19 mouse cellular contexts compared by ENCODE assay signal in genomic region chr9:76321589-76321988, GRCm38 (mm10). TPM values are rescaled to one million over a fixed set of nuclear protein-coding genes. Genes with fewer than 3 reads are reported as not detected.
DNase-seq lines count a peak whose midpoint lies in the region; ATAC-seq and TF ChIP-seq lines count a peak whose summit lies in the region.
"Had no signal": no experiment of that assay in that cellular context is flagged by ENCODE, and none has a peak within 500 bp of the region (broad histone marks: within the 10 kb centered on the region; RNA-seq: fewer than 3 reads in every experiment).

No protein-coding gene starts in this region.

- H3K27ac ChIP-seq in forebrain, embryonic 13.5 days: no peak overlapping the region
- no peak overlapping the region for H3K27ac ChIP-seq in forebrain, embryonic 11.5 days (ENCODE audit: low read depth, low read length)
- no peak overlapping the region for H3K27ac ChIP-seq in left cerebral cortex, adult 2 months
- H3K27ac ChIP-seq in forebrain, embryonic 16.5 days (ENCODE audit: low read length): no peak overlapping the region
- H3K27ac ChIP-seq in midbrain, postnatal 0 days (ENCODE audit: low read depth, low read length): no peak overlapping the region

- no peaks in the 10 kb centered on the region for H3K36me3 ChIP-seq in forebrain, embryonic 13.5 days (ENCODE audit: poor library complexity, severe bottlenecking)
- H3K36me3 ChIP-seq in forebrain, embryonic 11.5 days (ENCODE audit: control insufficient read depth, insufficient read depth, low read length): no peaks in the 10 kb centered on the region
- H3K36me3 ChIP-seq in forebrain, embryonic 16.5 days (ENCODE audit: control insufficient read depth, insufficient read depth): no peaks in the 10 kb centered on the region
- H3K36me3 ChIP-seq in midbrain, postnatal 0 days (ENCODE audit: insufficient read depth, low read length): no peaks in the 10 kb centered on the region

- H3K9ac ChIP-seq in forebrain, embryonic 13.5 days: no peak overlapping the region
- H3K9ac ChIP-seq in forebrain, embryonic 11.5 days (ENCODE audit: low read length): no peak overlapping the region
- H3K9ac ChIP-seq in forebrain, embryonic 16.5 days (replicated peaks; ENCODE audit: low read depth, low read length): no peak overlapping the region
- H3K9ac ChIP-seq in midbrain, postnatal 0 days (replicated peaks; ENCODE audit: low read length, poor library complexity, severe bottlenecking): peak overlapping the region; percentile 51; the same call in 1 of the 2 replicates

- peaks cover 10% of the 10 kb centered on the region for H3K4me1 ChIP-seq in forebrain, embryonic 13.5 days
- H3K4me1 ChIP-seq in forebrain, embryonic 11.5 days (replicated peaks; ENCODE audit: control insufficient read depth, insufficient read depth, low read length): no peaks in the 10 kb centered on the region
- H3K4me1 ChIP-seq in forebrain, embryonic 16.5 days (replicated peaks; ENCODE audit: control insufficient read depth, insufficient read depth, low read length): peaks cover 8% of the 10 kb centered on the region
- peaks cover 3% of the 10 kb centered on the region; the same call in 1 of the 2 replicates for H3K4me1 ChIP-seq in midbrain, postnatal 0 days (ENCODE audit: insufficient read depth, low read length)

- 92% methylated on average over 4 of the region's 4 CpGs for WGBS in forebrain, embryonic 13.5 days
- 88% methylated on average over 4 of the region's 4 CpGs for WGBS in forebrain, embryonic 11.5 days
- 87% methylated on average over 4 of the region's 4 CpGs for WGBS in forebrain, embryonic 16.5 days
- WGBS in midbrain, postnatal 0 days: 73% methylated on average over 4 of the region's 4 CpGs

- intact Hi-C loops in left cerebral cortex, adult 2 months (cut with DNase I): no loop called here
- intact Hi-C loops in left cerebral cortex, postnatal 36 days (cut with DNase I): no loop called here

- TF ChIP-seq CTCF in left cerebral cortex, adult 2 months (IDR thresholded peaks at IDR 0.05): no peak
- no peak for TF ChIP-seq CTCF in midbrain, postnatal 0 days (IDR thresholded peaks at IDR 0.05)

- H3K4me3 ChIP-seq in forebrain, embryonic 13.5 days: no peak overlapping the region
- no peak overlapping the region for H3K4me3 ChIP-seq in forebrain, embryonic 11.5 days (ENCODE audit: low read depth, low read length)
- H3K4me3 ChIP-seq in left cerebral cortex, adult 2 months: peak overlapping the region; percentile 51; the same call in 1 of the 2 replicates
- H3K4me3 ChIP-seq in forebrain, embryonic 16.5 days (replicated peaks; ENCODE audit: low read length): no peak overlapping the region
- peak overlapping the region; percentile 54 for H3K4me3 ChIP-seq in midbrain, postnatal 0 days (ENCODE audit: low read depth, low read length)

- H3K9me3 ChIP-seq in forebrain, embryonic 13.5 days (replicated peaks): no peaks in the 10 kb centered on the region
- H3K9me3 ChIP-seq in forebrain, embryonic 11.5 days (ENCODE audit: control insufficient read depth, low read length): no peaks in the 10 kb centered on the region
- H3K9me3 ChIP-seq in forebrain, embryonic 16.5 days (ENCODE audit: control insufficient read depth, low read length): no peaks in the 10 kb centered on the region
- no peaks in the 10 kb centered on the region for H3K9me3 ChIP-seq in midbrain, postnatal 0 days (ENCODE audit: low read length)

- H3K4me2 ChIP-seq in forebrain, embryonic 13.5 days: 0 out of 2 replicates have a peak overlapping the region, but pooled peaks have one; percentile 85
- H3K4me2 ChIP-seq in forebrain, embryonic 11.5 days (ENCODE audit: low read depth, low read length, severe bottlenecking): no peak overlapping the region
- H3K4me2 ChIP-seq in forebrain, embryonic 16.5 days (ENCODE audit: low read length): peak overlapping the region; percentile 93; the same call in 1 of the 2 replicates
- H3K4me2 ChIP-seq in midbrain, postnatal 0 days (ENCODE audit: low read depth, low read length, poor library complexity, severe bottlenecking): peak overlapping the region; percentile 57

- DNase-seq in forebrain, embryonic 11.5 days (ENCODE audit: low spot score): no peak
- DNase-seq in left cerebral cortex, adult 2 months (ENCODE audit: extremely low spot score in 1 of 2, low spot score in 2 of 2): no peak
- no peak for DNase-seq in left cerebral cortex, postnatal 36 days (ENCODE audit: low spot score in 2 of 2)
- DNase-seq in midbrain, postnatal 0 days (ENCODE audit: low spot score): peak; percentile 17
- no peak for DNase-seq in gastrocnemius, adult 8-10 months (ENCODE audit: low spot score in 2 of 2)
- no peak for DNase-seq in embryo, embryonic 10 days (ENCODE audit: low spot score)
- DNase-seq: adrenal gland, postnatal 25 days; heart, adult 18-20 months; kidney, postnatal 10 days; liver; lung, adult 18-20 months had no signal

- ATAC-seq in forebrain, embryonic 13.5 days: no peak
- ATAC-seq in forebrain, embryonic 11.5 days (replicated peaks; ENCODE audit: low FRiP score): no peak
- ATAC-seq in forebrain, embryonic 16.5 days: no peak
- ATAC-seq in midbrain, postnatal 0 days (ENCODE audit: low FRiP score): no peak
- ATAC-seq: activated CD4-positive, CD25-positive, alpha-beta regulatory T cell, adult 4 months; intestine, postnatal 0 days had no signal

- H3K27me3 ChIP-seq in forebrain, embryonic 13.5 days: peaks cover 15% of the 10 kb centered on the region
- peaks cover 7% of the 10 kb centered on the region; the same call in 1 of the 2 replicates for H3K27me3 ChIP-seq in forebrain, embryonic 11.5 days (ENCODE audit: control insufficient read depth, insufficient read depth, low read length)
- H3K27me3 ChIP-seq in forebrain, embryonic 16.5 days (replicated peaks; ENCODE audit: control insufficient read depth, insufficient read depth, low read length): no peaks in the 10 kb centered on the region
- no peaks in the 10 kb centered on the region for H3K27me3 ChIP-seq in midbrain, postnatal 0 days (ENCODE audit: insufficient read depth, low read length)
- H3K27me3 ChIP-seq: CH12.LX had no signal

RNA-seq across cellular contexts. Expression of gene Hcrtr2, which starts 2.1 kb away (rescaled TPM):
- 1.2 and 2.1 TPM in 2 replicates for polyA plus RNA-seq in forebrain, embryonic 13.5 days (2015; fragmentation: Nextera tagmentation; extraction: Ambion mirVana)
- polyA plus RNA-seq in forebrain, embryonic 11.5 days (2014; fragmentation: Nextera tagmentation; extraction: Ambion mirVana): 0.20 and 0.32 TPM in 2 replicates
- total RNA-seq in left cerebral cortex, adult 2 months (2021): 1 to 10 TPM; 2.5 to 2.9 TPM
- total RNA-seq in left cerebral cortex, postnatal 36 days (2021): 1 to 10 TPM; 2.0 to 2.9 TPM
- 2.9 and 5.4 TPM in 2 replicates for polyA plus RNA-seq in forebrain, embryonic 16.5 days (2015; fragmentation: Nextera tagmentation; extraction: Ambion mirVana)
- 10.9 and 13.7 TPM in 2 replicates for total RNA-seq in midbrain, postnatal 0 days (2014; rRNA removed)
- polyA plus RNA-seq in midbrain, postnatal 0 days (2015; fragmentation: Nextera tagmentation; extraction: Ambion mirVana): 6.6 and 7.7 TPM in 2 replicates
- not detected for total RNA-seq in gastrocnemius, adult 8-10 months (2022)
- total RNA-seq: CH12.LX; gastrocnemius, adult 18-20 months; heart, adult 18-20 months; heart, postnatal 25 days; megakaryocyte progenitor cell, adult 5-6 weeks had no signal
- polyA plus RNA-seq: activated CD4-positive, CD25-positive, alpha-beta regulatory T cell, adult 4 months had no signal

Comparison
In these comparisons a context has a peak if more than half of its experiments do, and no peak if none do; other contexts are left out.
1. H3K4me3 ChIP-seq: peak in left cerebral cortex, adult 2 months (single experiment) and midbrain, postnatal 0 days (single experiment); none in forebrain, embryonic 13.5 days (single experiment), forebrain, embryonic 11.5 days (single experiment) and forebrain, embryonic 16.5 days (single experiment).